Mouse (Mus musculus) cerebellum, adult (tissue): ENCODE data around the gene Btbd35f30.
"Not testable (repeated sequence)": the region's sequence is repeated elsewhere in the genome, so short reads cannot be mapped to it uniquely, and the experiment has no call there.

ENCODE experiments used
- ATAC-seq: cut with Nextera tagmentation; 2 replicates; pipeline ENCODE4 v1.9.2; 2017; ENCODE audit warnings: mild to moderate bottlenecking, moderate library complexity, mixed read lengths; ENCODE audit not compliant: insufficient number of reproducible peaks, low FRiP score, low TSS enrichment

Btbd35f30 gene

DNA sequence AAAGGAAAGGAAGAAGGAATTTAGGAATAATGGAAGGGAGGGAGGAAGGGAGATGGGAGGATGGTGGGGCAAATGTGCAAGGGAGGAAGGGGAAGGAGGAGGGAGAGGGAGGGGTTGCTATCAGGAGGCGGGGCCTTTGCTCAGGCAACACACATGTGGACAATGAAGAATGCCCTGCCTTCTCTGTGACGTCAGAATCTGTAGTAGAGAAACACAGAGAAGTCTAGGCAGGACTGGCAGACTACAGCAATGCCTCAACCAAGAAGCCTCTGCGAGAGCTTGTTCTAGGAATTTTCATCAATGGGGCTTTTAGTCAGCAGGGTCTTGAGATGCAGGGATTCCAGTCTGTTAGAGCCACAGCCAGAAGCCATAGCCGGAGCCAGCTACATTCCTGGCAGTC is at the start of gene Btbd35f30:
TSS of gene Btbd35f30 (plus strand) at position 301 of the 400 bp plus-strand sequence.
- not testable (repeated sequence) for ATAC-seq

- ATAC-seq, result not testable (repeated sequence)
These were observed 47.0 kb downstream of the Btbd35f30 start, which contains the start of gene Gm21789 for GRCm38 (mm10) chrX:32941468-32941867. Gm21789 (plus strand) TSS chrX:32941768.
